Mouse (Mus musculus) heart, embryonic 11.5 days (tissue): ENCODE data around the gene Sept10. TPM values are rescaled to one million over a fixed set of nuclear protein-coding genes. Genes with fewer than 3 reads are reported as not detected.

Source experiments
- ATAC-seq: fragments of 200-750 bp; cut with Nextera tagmentation; replicated peaks from 2 replicates; pipeline ENCODE4 v1.8.0; 2017; ENCODE audit warnings: moderate library complexity; ENCODE audit not compliant: insufficient number of reproducible peaks, low FRiP score, low TSS enrichment
- H3K27ac ChIP-seq: fragments of 300-500 bp; sonication (generic); 2 replicates; pipeline ENCODE4 v1.5.1; 2014; ENCODE audit warnings: mild to moderate bottlenecking, low read depth, low read length
- H3K27me3 ChIP-seq: fragments of 300-500 bp; sonication (generic); 2 replicates; pipeline ENCODE4 v1.6.1; 2014; ENCODE audit warnings: mild to moderate bottlenecking, low read length, mixed read lengths; ENCODE audit not compliant: control insufficient read depth, insufficient read depth
- H3K36me3 ChIP-seq: fragments of 300-500 bp; sonication (generic); 2 replicates; pipeline ENCODE4 v1.6.1; 2014; ENCODE audit warnings: mild to moderate bottlenecking, low read length, moderate library complexity, mixed read lengths; ENCODE audit not compliant: control insufficient read depth, insufficient read depth
- H3K4me1 ChIP-seq: fragments of 300-500 bp; sonication (generic); 2 replicates; pipeline ENCODE4 v1.6.1; 2014; ENCODE audit warnings: low read length; ENCODE audit not compliant: control insufficient read depth, insufficient read depth
- H3K4me2 ChIP-seq: fragments of 300-500 bp; sonication (generic); 2 replicates; pipeline ENCODE4 v1.6.1; 2014; ENCODE audit warnings: mild to moderate bottlenecking, moderate library complexity
- H3K4me3 ChIP-seq: fragments of 300-500 bp; sonication (generic); 2 replicates; pipeline ENCODE4 v1.5.1; 2014; ENCODE audit warnings: low read depth, low read length
- H3K9ac ChIP-seq: fragments of 300-500 bp; sonication (generic); 2 replicates; pipeline ENCODE4 v1.6.1; 2014; ENCODE audit warnings: mild to moderate bottlenecking, low read depth, low read length, moderate library complexity
- H3K9me3 ChIP-seq: fragments of 300-500 bp; sonication (generic); replicated peaks from 2 replicates; pipeline ENCODE4 v1.6.1; 2016; ENCODE audit warnings: low read length; ENCODE audit not compliant: control insufficient read depth
- WGBS: fragments of 180-500 bp; shearing (Covaris S2); extraction: QIAGEN DNeasy Blood & Tissue Kit; methylation state at CpG from one replicate; pipeline ENCODE4 v1.1.7; 2014; ENCODE audit not compliant: insufficient replicate concordance; 5-methylcytosine and 5-hydroxymethylcytosine counted together
- polyA plus RNA-seq: library from polyadenylated mRNA; unstranded; fragments of >200 nt; fragmentation: Nextera tagmentation; extraction: Ambion mirVana; gene quantifications from 2 replicates; pipeline ENCODE4 v1.2.1, GENCODE M21; 2014

Sept10 gene
- polyA plus RNA-seq, 1 experiment from 2014 or later: 40.3 TPM

- no peak overlapping the region for H3K9ac ChIP-seq
- H3K4me1 ChIP-seq: peaks cover 4% of the 10 kb centered on the region; the same call in 1 of the 2 replicates
- H3K36me3 ChIP-seq: no peaks in the 10 kb centered on the region
- H3K4me3 ChIP-seq: no peak overlapping the region
- H3K9me3 ChIP-seq: no peaks in the 10 kb centered on the region
- no peaks in the 10 kb centered on the region for H3K27me3 ChIP-seq
- WGBS: 85% methylated on average over 1 of the region's 1 CpGs
- no peak overlapping the region for H3K4me2 ChIP-seq
- ATAC-seq: no peak
- no peak overlapping the region for H3K27ac ChIP-seq
Measured at GRCm38 (mm10) chr10:59262021-59262420, 40.4 kb upstream of the Sept10 start.

- peaks cover 4% of the 10 kb centered on the region; the same call in 1 of the 2 replicates for H3K4me1 ChIP-seq
- H3K27ac ChIP-seq: no peak overlapping the region
- H3K27me3 ChIP-seq: no peaks in the 10 kb centered on the region
- no peaks in the 10 kb centered on the region for H3K9me3 ChIP-seq
- no peak overlapping the region for H3K4me2 ChIP-seq
- no peaks in the 10 kb centered on the region for H3K36me3 ChIP-seq
- no peak overlapping the region for H3K9ac ChIP-seq
- ATAC-seq: no peak
- 83% methylated on average over 3 of the region's 3 CpGs for WGBS
- no peak overlapping the region for H3K4me3 ChIP-seq
Measured at GRCm38 (mm10) chr10:59261603-59262002, 40.0 kb upstream of the Sept10 start.

- H3K36me3 ChIP-seq: no peaks in the 10 kb centered on the region
- H3K27ac ChIP-seq: no peak overlapping the region
- no peak overlapping the region for H3K4me3 ChIP-seq
- no peak for ATAC-seq
- 85% methylated on average over 6 of the region's 6 CpGs for WGBS
- peaks cover 4% of the 10 kb centered on the region; the same call in 1 of the 2 replicates for H3K4me1 ChIP-seq
- H3K9me3 ChIP-seq: no peaks in the 10 kb centered on the region
- H3K4me2 ChIP-seq: no peak overlapping the region
- H3K9ac ChIP-seq: no peak overlapping the region
- no peaks in the 10 kb centered on the region for H3K27me3 ChIP-seq
Measured at GRCm38 (mm10) chr10:59259572-59259971, 37.9 kb upstream of the Sept10 start.

GRCm38 (mm10) chr10:59256533-59256932 lies 34.9 kb upstream of the Sept10 start:
- Histone ChIP-seq H3K9ac (no peak overlapping the region), H3K4me1 (peaks cover 7% of the 10 kb centered on the region; the same call in 1 of the 2 replicates), H3K4me2 (no peak overlapping the region), H3K9me3 (no peaks in the 10 kb centered on the region), H3K27ac (no peak overlapping the region), H3K4me3 (no peak overlapping the region), H3K36me3 (no peaks in the 10 kb centered on the region), H3K27me3 (no peaks in the 10 kb centered on the region)
- WGBS: 90% methylated on average over 2 of the region's 2 CpGs
- ATAC-seq: no peak

- ATAC-seq: no peak
- no peak overlapping the region for H3K9ac ChIP-seq
- no peak overlapping the region for H3K4me3 ChIP-seq
- 68% methylated on average over 8 of the region's 8 CpGs for WGBS
- no peaks in the 10 kb centered on the region for H3K9me3 ChIP-seq
- H3K36me3 ChIP-seq: no peaks in the 10 kb centered on the region
- H3K4me1 ChIP-seq: peaks cover 7% of the 10 kb centered on the region; the same call in 1 of the 2 replicates
- H3K4me2 ChIP-seq: no peak overlapping the region
- no peak overlapping the region for H3K27ac ChIP-seq
- H3K27me3 ChIP-seq: no peaks in the 10 kb centered on the region
Measured at GRCm38 (mm10) chr10:59253541-59254079, 32.0 kb upstream of the Sept10 start.

- no peaks in the 10 kb centered on the region for H3K36me3 ChIP-seq
- no peak for ATAC-seq
- 53% methylated on average over 8 of the region's 8 CpGs for WGBS
Measured at GRCm38 (mm10) chr10:59252396-59252795, 30.7 kb upstream of the Sept10 start.

GRCm38 (mm10) chr10:59251980-59252379 lies 30.3 kb upstream of the Sept10 start:
- Histone ChIP-seq H3K27ac (no peak overlapping the region), H3K4me3 (no peak overlapping the region), H3K36me3 (no peaks in the 10 kb centered on the region), H3K4me2 (no peak overlapping the region), H3K4me1 (peaks cover 7% of the 10 kb centered on the region; the same call in 1 of the 2 replicates), H3K27me3 (no peaks in the 10 kb centered on the region), H3K9me3 (no peaks in the 10 kb centered on the region), H3K9ac (no peak overlapping the region)
- no peak for ATAC-seq
- WGBS: 44% methylated on average over 2 of the region's 2 CpGs

More at GRCm38 (mm10) chr10:59252396-59252795, 30.7 kb upstream of the Sept10 start:
- peaks cover 7% of the 10 kb centered on the region; the same call in 1 of the 2 replicates for H3K4me1 ChIP-seq
- H3K9ac ChIP-seq: no peak overlapping the region
- H3K9me3 ChIP-seq: no peaks in the 10 kb centered on the region
- H3K4me2 ChIP-seq: no peak overlapping the region
- no peak overlapping the region for H3K27ac ChIP-seq
- no peak overlapping the region for H3K4me3 ChIP-seq
- no peaks in the 10 kb centered on the region for H3K27me3 ChIP-seq

- Histone ChIP-seq H3K36me3 (no peaks in the 10 kb centered on the region), H3K4me3 (no peak overlapping the region), H3K4me2 (no peak overlapping the region), H3K4me1 (peaks cover 7% of the 10 kb centered on the region; the same call in 1 of the 2 replicates), H3K9me3 (no peaks in the 10 kb centered on the region), H3K27me3 (no peaks in the 10 kb centered on the region), H3K27ac (no peak overlapping the region), H3K9ac (no peak overlapping the region)
- 83% methylated on average over 2 of the region's 2 CpGs for WGBS
- ATAC-seq: no peak
Measured at GRCm38 (mm10) chr10:59250679-59251078, 29.0 kb upstream of the Sept10 start.

GRCm38 (mm10) chr10:59249531-59249930 lies 27.9 kb upstream of the Sept10 start:
- Histone ChIP-seq H3K27me3 (no peaks in the 10 kb centered on the region), H3K9me3 (no peaks in the 10 kb centered on the region), H3K4me3 (no peak overlapping the region), H3K4me1 (0 out of 2 replicates have a peak, but pooled peaks cover 4% of the 10 kb centered on the region), H3K4me2 (no peak overlapping the region), H3K36me3 (no peaks in the 10 kb centered on the region), H3K9ac (no peak overlapping the region), H3K27ac (no peak overlapping the region)
- WGBS: 77% methylated on average over 3 of the region's 3 CpGs
- ATAC-seq: no peak
